Comparison of ENCODE assay signal across 15 mouse cellular contexts in genomic region chr12:102464650-102465049, GRCm38 (mm10). TPM values are rescaled to one million over a fixed set of nuclear protein-coding genes. Genes with fewer than 3 reads are reported as not detected.
A peak's percentile ranks its signal among the peaks of the same experiment; 100 is the strongest.
DNase-seq lines count a peak whose midpoint lies in the region; TF ChIP-seq lines count a peak whose summit lies in the region.
"Had no signal": no experiment of that assay in that cellular context is flagged by ENCODE, and none has a peak within 500 bp of the region (broad histone marks: within the 10 kb centered on the region; RNA-seq: fewer than 3 reads in every experiment).

No protein-coding gene starts in this region.

- no peaks in the 10 kb centered on the region for H3K79me2 ChIP-seq in CH12.LX (replicated peaks; ENCODE audit: control insufficient read depth, extremely low read depth, insufficient read depth, poor library complexity, severe bottlenecking)

- DNase-seq in layer of hippocampus, adult 2 months (ENCODE audit: low spot score in 2 of 2): no peak
- DNase-seq in layer of hippocampus, postnatal 14 days (ENCODE audit: low spot score in 2 of 2): no peak
- DNase-seq in CH12.LX (ENCODE audit: extremely low read depth) (no peak), ES-CJ7 (ENCODE audit: low read depth, low spot score) (peak; percentile 60)
- DNase-seq in c-Kit-positive CD71-positive TER-119-negative erythroid progenitor cells, embryonic 14.5 days (ENCODE audit: low read depth): peak; percentile 25
- DNase-seq in layer of hippocampus, postnatal 10 days (ENCODE audit: low spot score in 2 of 2): no peak
- no peak for DNase-seq in ovary, postnatal 14 days (ENCODE audit: low spot score)
- DNase-seq: adrenal gland, postnatal 14 days; cerebellum, adult 11 months; heart, adult 18-20 months; liver; lung, postnatal 36 days; thymus, postnatal 14 days had no signal

- dilution Hi-C loops in CH12.LX (cut with MboI; ENCODE audit: extremely low pct_ligation_motif_present, extremely low pct_unique_long_range_greater_than_20kb, low sequenced_read_pairs): no loop called here

- peak; percentile 59 for TF ChIP-seq CTCF in layer of hippocampus, adult 2 months (conservative IDR thresholded peaks at IDR 0.05)
- TF ChIP-seq CTCF in CH12.LX (conservative IDR thresholded peaks at IDR 0.05 in 1 of 2, IDR thresholded peaks at IDR 0.05 in 1 of 2; ENCODE audit: low read depth in 2 of 2, low read length in 2 of 2): peak in 1 of 2 experiments; percentile 61; a peak in 2 of 4 replicates

- no peak for TF ChIP-seq EP300 in CH12.LX (IDR thresholded peaks at IDR 0.05; ENCODE audit: low read length)

- no peak overlapping the region for H3K4me2 ChIP-seq in CH12.LX (ENCODE audit: insufficient read depth, low read depth, poor library complexity, severe bottlenecking)
- H3K4me2 ChIP-seq: neural tube, embryonic 13.5 days had no signal

- no peak overlapping the region for H3K4me3 ChIP-seq in layer of hippocampus, adult 2 months
- H3K4me3 ChIP-seq in CH12.LX (replicated peaks in 1 of 3; ENCODE audit: low read depth in 2 of 3, low read length in 2 of 3, poor library complexity in 1 of 3): no peak overlapping the region
- H3K4me3 ChIP-seq: embryonic facial prominence, embryonic 10.5 days; neural tube, embryonic 13.5 days had no signal

- no peak overlapping the region for H3K27ac ChIP-seq in layer of hippocampus, adult 2 months
- no peak overlapping the region for H3K27ac ChIP-seq in CH12.LX (ENCODE audit: insufficient read depth, low read depth)
- H3K27ac ChIP-seq: embryonic facial prominence, embryonic 10.5 days; neural tube, embryonic 13.5 days had no signal

- H3K4me1 ChIP-seq in CH12.LX (ENCODE audit: control insufficient read depth in 1 of 2, insufficient read depth in 2 of 2): peaks cover 0 to 5% of the 10 kb centered on the region in 2 experiments; a peak in 2 of 4 replicates

- H3K36me3 ChIP-seq in CH12.LX (replicated peaks in 1 of 2; ENCODE audit: control insufficient read depth in 1 of 2, insufficient read depth in 1 of 2, low read length in 1 of 2): no peaks in the 10 kb centered on the region
- H3K36me3 ChIP-seq: embryonic facial prominence, embryonic 10.5 days; neural tube, embryonic 13.5 days had no signal

- TF ChIP-seq POLR2A in CH12.LX (IDR thresholded peaks at IDR 0.05; ENCODE audit: low read depth, low read length): no peak

- H3K27me3 ChIP-seq in CH12.LX (replicated peaks): peaks cover 2% of the 10 kb centered on the region
- H3K27me3 ChIP-seq: neural tube, embryonic 13.5 days had no signal

- no peaks in the 10 kb centered on the region for H3K9me3 ChIP-seq in CH12.LX (replicated peaks; ENCODE audit: low read length)
- H3K9me3 ChIP-seq: embryonic facial prominence, embryonic 10.5 days; neural tube, embryonic 13.5 days had no signal

- in situ Hi-C loops in CH12.LX (cut with MboI; ENCODE audit: low pct_ligation_motif_present, low pct_unique_long_range_greater_than_20kb, low sequenced_read_pairs): loop anchor here (5.0 kb wide), 1 partner anchor 482 kb away; no protein-coding TSS in a partner anchor

- no peak overlapping the region for H3K9ac ChIP-seq in CH12.LX (ENCODE audit: insufficient read depth, low read depth)
- H3K9ac ChIP-seq: neural tube, embryonic 13.5 days had no signal

- peak; percentile 53 for TF ChIP-seq RAD21 in CH12.LX (IDR thresholded peaks at IDR 0.05; ENCODE audit: low read depth, low read length)

TF ChIP-seq in CH12.LX, 34 proteins besides CTCF, POLR2A, EP300 and RAD21:
- TF ChIP-seq BHLHE40 (IDR thresholded peaks at IDR 0.05; ENCODE audit: low read depth, low read length): peak; percentile 38; the same call in 1 of the 2 replicates
- no peak for TF ChIP-seq IRF4 (IDR thresholded peaks at IDR 0.05; ENCODE audit: low read depth, low read length)
- TF ChIP-seq SMC3 (IDR thresholded peaks at IDR 0.05; ENCODE audit: low read depth, low read length): peak; percentile 30; the same call in 1 of the 2 replicates
TF ChIP-seq in CH12.LX: peak in this region for 2.

RNA-seq across cellular contexts. Expression of gene Golga5, which starts 4.3 kb away (rescaled TPM):
- 10 to 100 TPM; 24.6 to 26.3 TPM for total RNA-seq in layer of hippocampus, adult 2 months (2021)
- 10 to 100 TPM; 21.6 to 22.7 TPM for total RNA-seq in layer of hippocampus, postnatal 14 days (2021)
- 29.5 and 30.6 TPM in 2 replicates for total RNA-seq in CH12.LX (2012; rRNA removed)
- 35.5 and 35.9 TPM in 2 replicates for total RNA-seq in CH12.LX (2014; rRNA removed)
- 35.7 and 36.6 TPM in 2 replicates for polyA plus RNA-seq in CH12.LX (2012; ENCODE audit: insufficient read length, low read depth)
- total RNA-seq in layer of hippocampus, postnatal 10 days (2021): 10 to 100 TPM; 22.5 to 25.1 TPM

RNA-seq across cellular contexts. Expression of gene Lgmn, which starts 25.0 kb away (rescaled TPM):
- total RNA-seq in layer of hippocampus, adult 2 months (2021): 10 to 100 TPM; 78.6 to 84.8 TPM
- total RNA-seq in layer of hippocampus, postnatal 14 days (2021): 100 to 1,000 TPM; 111 to 117 TPM
- 34.6 and 38.5 TPM in 2 replicates for total RNA-seq in CH12.LX (2012; rRNA removed)
- 39.1 and 42.6 TPM in 2 replicates for total RNA-seq in CH12.LX (2014; rRNA removed)
- polyA plus RNA-seq in CH12.LX (2012; ENCODE audit: insufficient read length, low read depth): 41.0 and 49.9 TPM in 2 replicates
- 100 to 1,000 TPM; 108 to 121 TPM for total RNA-seq in layer of hippocampus, postnatal 10 days (2021)

Comparison
In these comparisons a context has a peak if more than half of its experiments do, and no peak if none do; other contexts are left out.
1. DNase-seq: peak in ES-CJ7 (single experiment) and c-Kit-positive CD71-positive TER-119-negative erythroid progenitor cells, embryonic 14.5 days (single experiment); none in layer of hippocampus, adult 2 months (0 of 2), layer of hippocampus, postnatal 14 days (0 of 2), CH12.LX (single experiment), layer of hippocampus, postnatal 10 days (0 of 2) and ovary, postnatal 14 days (single experiment).